ENCODE assay signal across 21 mouse cellular contexts in genomic region chr9:14728365-14728764, GRCm38 (mm10). TPM values are rescaled to one million over a fixed set of nuclear protein-coding genes. Genes with fewer than 3 reads are reported as not detected.
"Had no signal": no experiment of that assay in that cellular context is flagged by ENCODE, and none has a peak within 500 bp of the region (broad histone marks: within the 10 kb centered on the region; RNA-seq: fewer than 3 reads in every experiment).

No protein-coding gene starts in this region.

- H3K27ac ChIP-seq: neural tube, embryonic 13.5 days; neural tube, embryonic 15.5 days; stomach, embryonic 15.5 days; stomach, postnatal 0 days had no signal

- H3K4me2 ChIP-seq: neural tube, embryonic 13.5 days; neural tube, embryonic 15.5 days; stomach, embryonic 15.5 days had no signal

- H3K36me3 ChIP-seq: neural tube, embryonic 13.5 days; neural tube, embryonic 15.5 days; stomach, embryonic 15.5 days had no signal

- H3K4me3 ChIP-seq: neural tube, embryonic 13.5 days; neural tube, embryonic 15.5 days; stomach, embryonic 15.5 days had no signal

- DNase-seq: retina, postnatal 1 day; right cerebral cortex, adult 18-20 months; right cerebral cortex, postnatal 14 days; right cerebral cortex, postnatal 25 days; right cerebral cortex, postnatal 4 days; spleen, adult 18-20 months; thymus, adult 18-20 months; thymus, adult 2 months; thymus, postnatal 14 days; thymus, postnatal 25 days; thymus, postnatal 36 days; thymus, postnatal 4 days had no signal

- H3K27me3 ChIP-seq: neural tube, embryonic 13.5 days; neural tube, embryonic 15.5 days; stomach, embryonic 15.5 days had no signal

- H3K9me3 ChIP-seq: neural tube, embryonic 13.5 days; neural tube, embryonic 15.5 days; stomach, embryonic 15.5 days had no signal

- H3K9ac ChIP-seq: neural tube, embryonic 13.5 days; neural tube, embryonic 15.5 days; stomach, embryonic 15.5 days had no signal

RNA-seq across cellular contexts. Expression of gene Piwil4, which starts 12.2 kb away (rescaled TPM):
- polyA plus RNA-seq: neural tube, embryonic 13.5 days had no signal

RNA-seq across cellular contexts. Expression of gene 1700012B09Rik, which starts 42.5 kb away (rescaled TPM):
- polyA plus RNA-seq: neural tube, embryonic 13.5 days; small intestine, adult 2 months; spleen, adult 2 months; stomach, embryonic 14.5 days; stomach, embryonic 15.5 days; stomach, embryonic 16.5 days; stomach, postnatal 0 days; urinary bladder, adult 2 months had no signal
